Mouse (Mus musculus) layer of hippocampus, adult 8-10 months (tissue): Measurements from ENCODE around the gene Bag3. TPM values are rescaled to one million over a fixed set of nuclear protein-coding genes. Genes with fewer than 3 reads are reported as not detected.

Experiments
- DNase-seq, 2 experiments: peaks; one replicate each; pipeline ENCODE4 v3.0.0; 2022; ENCODE audit warnings: low spot score in 2 of 2
- total RNA-seq, 4 experiments: library from RNA; stranded (reverse); gene quantifications; 2 replicates each; pipeline ENCODE4 v1.2.4; 2022

Bag3 gene
- total RNA-seq: 10 to 100 TPM; 13.5 to 16.4 (median 14.9) TPM

DNA sequence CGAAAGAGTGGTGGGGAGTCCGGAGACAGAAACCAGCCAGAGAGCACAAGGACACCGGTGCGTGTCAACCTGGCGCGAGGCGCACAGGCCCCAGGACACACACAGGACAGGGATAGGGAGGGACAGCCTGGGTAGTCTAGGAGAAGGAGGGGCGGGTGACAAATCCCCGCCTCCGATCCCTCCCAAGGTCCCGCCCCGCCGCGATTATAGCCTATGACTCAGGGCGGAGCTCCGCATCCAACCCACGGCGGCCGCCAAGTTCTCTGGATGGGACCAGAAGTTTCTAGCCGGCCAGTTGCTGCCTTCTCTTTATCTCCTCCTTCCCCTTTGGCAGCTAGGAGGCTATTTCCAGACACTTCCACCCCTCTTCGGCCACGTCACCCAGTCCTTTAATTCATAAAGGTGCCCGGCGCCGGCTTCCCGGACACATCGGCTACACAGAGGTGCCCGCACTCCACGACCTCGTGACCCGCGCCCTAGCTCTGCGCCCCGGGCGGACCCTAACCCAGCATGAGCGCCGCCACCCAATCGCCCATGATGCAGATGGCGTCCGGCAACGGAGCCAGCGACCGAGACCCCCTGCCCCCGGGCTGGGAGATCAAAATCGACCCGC, at the start of gene Bag3:
Gene Bag3, plus strand, starts transcription at position 268 of the 613 bp plus-strand sequence.
- DNase-seq: peak; percentile 63 to 74

GRCm38 (mm10) chr7:128474322-128474721, 49.1 kb upstream of the Bag3 start:
- peak; percentile 60 to 75 for DNase-seq

DNA sequence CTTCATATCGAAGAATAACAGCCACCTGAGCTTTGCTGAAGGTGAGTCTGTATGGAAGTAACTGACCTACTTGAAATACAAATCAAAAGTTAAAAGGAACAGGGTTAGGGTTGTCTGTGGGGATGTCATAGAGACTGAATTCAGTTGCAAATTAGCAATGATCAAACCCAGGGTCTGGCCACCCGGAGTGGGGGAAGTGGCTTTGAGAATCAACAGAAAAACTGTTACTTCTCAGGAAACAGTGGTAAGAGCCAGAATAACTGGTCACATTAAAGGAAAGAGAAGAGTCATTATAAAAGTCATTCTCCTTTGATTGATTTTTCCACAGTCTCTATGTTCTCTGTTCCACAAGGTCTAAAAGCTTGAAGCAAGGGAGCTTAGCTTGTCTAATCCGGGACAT, 34.4 kb upstream of the Bag3 start:
- DNase-seq: no peak

DNA sequence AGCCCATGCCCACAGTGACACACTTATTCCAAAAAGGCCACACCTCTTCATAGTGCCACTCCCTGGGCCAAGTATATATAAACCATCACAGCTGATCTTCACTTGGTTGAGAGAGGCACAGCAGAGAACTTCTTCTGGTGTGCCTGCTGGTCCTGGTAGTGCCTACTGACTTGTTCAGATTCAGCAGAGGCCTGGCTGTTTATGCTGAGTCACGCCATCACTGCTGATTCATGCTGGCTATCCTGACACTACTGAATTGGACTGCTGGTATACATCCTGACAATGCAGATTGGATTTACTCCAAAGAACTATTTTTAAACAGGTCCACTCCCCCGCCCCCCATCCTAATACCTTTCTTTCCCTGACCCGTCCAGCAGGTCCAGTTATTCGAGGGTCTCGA, 28.9 kb upstream of the Bag3 start:
- no peak for DNase-seq

DNA sequence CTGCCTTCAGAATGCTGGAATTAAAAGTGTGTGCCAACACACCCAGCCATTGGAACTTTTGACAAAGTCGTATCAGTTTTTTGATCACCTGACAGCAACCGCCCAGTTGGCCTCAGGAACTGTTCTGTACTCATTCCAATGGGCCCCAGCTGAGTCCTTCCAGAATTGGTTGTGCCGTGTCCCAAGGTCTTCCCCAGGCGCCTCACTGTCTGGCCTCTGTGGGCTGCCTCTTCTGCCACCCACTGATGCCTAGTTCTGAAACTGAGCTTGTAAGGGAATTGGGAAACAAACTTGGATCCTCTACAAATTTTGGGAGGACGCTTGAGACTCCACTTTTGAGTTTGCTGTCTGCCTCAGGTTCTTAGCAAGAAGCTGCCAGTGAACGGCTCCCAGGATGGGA, 23.6 kb upstream of the Bag3 start:
- DNase-seq: no peak

DNA sequence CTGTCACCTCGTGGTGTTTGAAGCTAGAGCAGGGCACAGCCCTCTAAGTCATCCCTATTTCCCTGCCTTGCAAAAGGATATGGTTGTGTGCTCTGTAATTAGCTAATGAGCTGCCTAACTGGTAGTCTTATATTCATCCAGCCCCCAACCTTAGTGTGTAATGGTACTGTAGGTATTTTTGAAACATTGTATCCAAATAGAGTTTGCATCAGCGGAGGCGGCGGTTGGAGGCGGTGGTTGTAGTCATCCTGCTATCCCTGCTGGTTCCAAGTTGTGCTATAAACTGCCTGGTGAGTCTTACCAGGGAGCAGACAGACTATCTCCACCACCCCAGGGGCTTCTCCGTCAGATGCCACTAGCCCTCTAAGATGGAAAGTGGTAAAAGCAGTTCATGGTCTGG, 19.3 kb upstream of the Bag3 start:
- peak; percentile 28 to 35 for DNase-seq

- DNase-seq: no peak
Measured at GRCm38 (mm10) chr7:128511936-128512335, 11.5 kb upstream of the Bag3 start.

DNA sequence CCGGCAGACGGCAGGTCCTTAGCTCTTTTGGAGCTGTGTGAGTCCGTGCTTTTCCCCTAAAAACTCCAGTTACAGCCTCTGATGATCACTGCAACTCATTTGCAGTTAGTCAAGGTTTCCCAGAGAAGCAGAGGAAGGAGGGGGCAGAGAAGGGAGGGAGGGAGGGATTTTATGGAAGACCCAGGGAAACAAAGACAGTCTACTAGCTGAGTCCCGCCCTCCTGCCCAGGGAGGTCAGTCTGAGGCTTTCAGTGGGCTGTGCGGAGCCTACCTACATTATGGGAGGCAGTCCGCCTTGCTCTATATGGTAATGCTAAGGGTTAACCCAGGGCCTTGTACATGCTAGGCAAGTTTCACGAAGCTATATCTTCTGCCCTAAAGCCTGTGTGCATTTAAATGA, 9.9 kb upstream of the Bag3 start:
- DNase-seq: no peak

- no peak for DNase-seq
Measured at GRCm38 (mm10) chr7:128514341-128514740, 9.1 kb upstream of the Bag3 start.

DNA sequence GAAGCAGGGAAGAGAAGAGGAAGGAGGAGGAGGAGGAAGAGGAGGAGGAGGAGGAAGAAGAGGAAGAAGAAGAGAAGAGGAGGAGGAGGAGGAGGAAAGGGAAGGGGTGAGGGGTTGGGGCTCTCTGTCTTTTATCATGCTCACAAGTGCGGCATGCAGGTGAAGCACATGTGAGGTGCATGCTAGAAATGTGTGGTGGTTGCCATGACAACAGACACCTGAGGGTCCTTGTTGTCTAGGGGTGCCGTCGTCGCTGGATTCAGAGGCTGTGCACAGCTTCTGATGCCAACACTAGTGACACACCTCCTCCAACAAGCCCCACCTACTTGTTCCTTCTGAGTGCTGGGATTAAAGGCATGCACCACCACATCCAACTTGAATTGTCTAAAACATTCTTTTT, 7.1 kb upstream of the Bag3 start:
- no peak for DNase-seq

DNA sequence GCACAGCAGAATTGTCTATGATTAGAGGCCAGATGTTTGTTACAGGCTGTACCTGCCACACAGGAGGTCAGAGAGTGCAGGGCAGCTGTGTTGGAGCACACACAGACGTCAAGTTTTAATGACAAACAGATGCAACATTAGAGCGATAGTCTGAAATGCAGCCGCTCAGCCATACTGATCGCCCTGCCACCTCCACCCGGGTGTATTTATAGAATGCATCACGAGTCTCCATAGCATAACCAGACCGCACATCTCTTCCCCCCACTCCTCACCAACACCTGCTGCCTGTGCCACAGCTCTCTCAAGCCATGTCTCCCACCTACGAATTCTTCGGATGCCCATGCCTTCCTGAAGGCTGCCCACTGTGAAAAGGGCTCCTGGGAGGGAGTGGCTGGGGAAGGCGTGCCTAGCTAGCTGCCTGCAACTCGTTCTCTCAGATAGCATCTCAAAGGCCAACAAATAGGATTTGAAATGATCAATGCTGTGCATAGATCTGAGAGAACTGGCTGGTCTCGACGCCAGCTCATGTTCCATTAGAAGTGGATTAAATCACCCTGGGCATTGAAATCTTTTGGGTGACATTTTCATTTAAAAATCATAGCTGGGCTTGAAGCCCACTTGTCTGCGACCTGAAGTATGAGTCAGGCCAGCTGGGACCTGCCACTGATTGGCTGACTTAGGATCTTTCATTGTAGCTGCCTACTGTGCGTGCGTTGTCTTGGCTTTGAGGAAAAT, 3.9 kb upstream of the Bag3 start:
- peak in 1 of 2 experiments; percentile 21 for DNase-seq

- DNase-seq: peak in 1 of 2 experiments; percentile 34
Measured at GRCm38 (mm10) chr7:128523962-128524581, 656 bp downstream of the Bag3 start.

GRCm38 (mm10) chr7:128524641-128525040, 1.2 kb downstream of the Bag3 start:
- DNase-seq: no peak

GRCm38 (mm10) chr7:128526611-128527010, 3.2 kb downstream of the Bag3 start:
- no peak for DNase-seq

DNA sequence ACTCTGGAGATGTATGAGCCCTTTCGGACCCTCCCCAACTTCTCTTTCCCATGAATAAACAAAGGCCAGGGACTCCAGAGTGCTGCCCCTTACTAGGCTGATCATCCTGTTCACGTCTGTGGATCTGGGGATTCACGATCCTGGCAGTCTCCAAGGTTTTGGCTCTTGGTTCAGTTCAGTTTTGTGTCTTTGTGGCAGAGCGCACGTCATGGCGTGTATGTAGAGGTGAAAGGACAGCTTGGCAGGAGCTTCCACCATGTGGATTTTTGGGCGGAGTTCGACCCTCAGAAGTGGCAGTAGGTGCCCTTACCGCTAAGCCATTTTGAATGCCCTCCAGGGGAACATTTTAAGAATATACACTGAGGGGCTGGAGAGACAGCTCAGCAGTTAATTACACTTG, 5.2 kb downstream of the Bag3 start:
- DNase-seq: no peak

DNA sequence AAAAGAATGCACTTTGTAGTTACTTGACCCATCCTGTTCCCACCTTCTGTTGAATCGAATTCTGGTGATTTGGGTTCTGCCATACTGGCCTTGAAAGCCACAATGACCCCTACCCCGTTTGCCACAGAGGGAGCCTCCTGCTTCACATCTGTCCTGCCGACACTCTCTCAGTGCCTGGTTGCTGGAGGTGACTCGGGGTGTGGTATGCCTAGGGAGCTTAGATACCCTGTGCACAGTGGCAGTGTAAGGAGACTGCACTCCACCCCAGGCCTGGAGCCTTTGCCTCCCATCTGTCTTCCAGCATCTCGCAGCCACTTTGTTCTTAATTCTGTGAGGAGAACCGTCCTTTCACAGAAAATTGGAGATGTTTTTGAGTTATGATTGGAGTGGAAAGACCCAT, 5.7 kb downstream of the Bag3 start:
- no peak for DNase-seq

DNA sequence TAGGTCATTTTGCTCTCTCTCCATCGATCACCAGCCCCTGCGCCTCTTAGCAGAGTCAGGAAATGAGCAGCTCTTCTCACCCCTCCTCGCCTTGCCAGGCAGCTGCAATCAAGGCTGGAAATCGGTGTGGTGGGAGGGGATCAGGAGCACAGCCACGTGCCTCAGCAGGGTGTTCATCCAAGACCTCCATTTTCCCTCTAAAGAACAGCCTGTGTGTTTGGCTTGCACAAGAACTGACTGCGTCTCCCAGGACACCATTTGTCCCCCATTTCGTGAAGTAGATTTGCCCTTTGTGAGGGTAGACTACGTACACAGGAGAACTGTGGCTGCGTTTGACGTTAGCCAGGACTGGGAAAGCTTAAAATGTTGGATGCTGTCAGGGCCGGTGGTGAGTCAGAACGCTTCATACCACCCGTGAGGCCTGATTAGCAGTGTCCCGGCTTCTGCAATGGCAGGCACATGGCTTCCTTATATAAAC, 6.2 kb downstream of the Bag3 start:
- peak; percentile 55 to 56 for DNase-seq

- DNase-seq: peak in 1 of 2 experiments; percentile 38
Measured at GRCm38 (mm10) chr7:128531031-128531430, 7.6 kb downstream of the Bag3 start.

DNA sequence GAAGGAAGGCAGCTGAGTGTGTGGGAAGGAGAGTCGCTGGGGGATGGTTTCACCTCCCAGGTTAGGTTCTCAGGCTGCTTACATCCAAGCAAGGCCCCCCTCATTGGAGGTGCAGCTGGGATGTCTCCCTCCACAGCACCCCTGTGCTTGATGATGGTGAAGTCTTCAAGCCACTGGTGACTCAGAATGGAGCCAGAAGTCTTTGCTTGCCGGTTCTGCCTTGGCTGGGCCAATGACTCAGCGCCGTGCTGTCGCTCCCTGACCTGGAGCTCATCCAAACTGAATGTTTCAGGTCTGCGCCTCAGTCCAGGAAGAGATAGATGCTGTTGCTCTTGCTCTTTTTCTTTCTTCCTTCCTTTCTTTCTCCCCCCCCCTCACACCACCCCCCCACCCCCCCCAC, 8.5 kb downstream of the Bag3 start:
- DNase-seq: peak; percentile 34 to 40

DNA sequence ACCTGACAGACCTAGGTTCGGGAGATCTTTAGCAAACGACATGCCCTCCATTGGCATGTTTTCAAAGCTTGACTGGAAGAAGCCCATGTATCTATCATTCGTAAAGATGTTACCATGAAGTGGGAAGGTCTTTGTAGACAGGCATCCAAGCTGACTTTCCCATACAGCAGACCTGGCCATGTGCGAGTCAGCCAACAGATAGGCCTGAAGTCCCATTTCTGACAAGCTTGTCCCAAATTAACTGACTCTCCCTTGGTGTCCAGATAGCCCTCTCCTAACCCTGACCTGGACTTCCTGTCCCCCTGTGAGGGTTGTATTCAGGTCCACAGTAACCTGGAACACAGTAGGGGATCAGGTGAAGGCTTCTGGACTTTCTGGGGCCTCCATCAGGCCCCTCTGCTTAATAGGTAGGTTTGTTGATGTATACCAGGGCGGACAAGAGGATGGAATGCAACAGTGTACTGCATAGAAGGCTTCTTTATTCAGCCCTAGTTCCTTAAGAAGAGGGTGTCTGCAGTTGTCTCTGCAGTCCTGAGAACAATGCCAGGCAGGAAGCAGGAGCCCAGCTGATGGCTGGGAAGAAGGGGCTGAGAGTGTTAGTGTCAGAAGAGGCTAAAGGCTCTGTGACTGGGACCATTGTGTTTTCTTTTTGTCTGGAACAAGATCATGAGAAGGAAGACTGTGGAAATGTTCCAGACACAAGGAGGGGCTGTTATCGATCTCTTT, 9.2 kb downstream of the Bag3 start:
- DNase-seq: no peak

- peak in 1 of 2 experiments; percentile 26 for DNase-seq
Measured at GRCm38 (mm10) chr7:128534984-128535491, 11.6 kb downstream of the Bag3 start.

GRCm38 (mm10) chr7:128536074-128536473, 12.7 kb downstream of the Bag3 start:
- no peak for DNase-seq
